Mouse (Mus musculus): ENCODE results near the gene Stat2.
"Not testable (repeated sequence)": the region's sequence is repeated elsewhere in the genome, so short reads cannot be mapped to it uniquely, and the experiment has no call there.

The Stat2 gene

DNA sequence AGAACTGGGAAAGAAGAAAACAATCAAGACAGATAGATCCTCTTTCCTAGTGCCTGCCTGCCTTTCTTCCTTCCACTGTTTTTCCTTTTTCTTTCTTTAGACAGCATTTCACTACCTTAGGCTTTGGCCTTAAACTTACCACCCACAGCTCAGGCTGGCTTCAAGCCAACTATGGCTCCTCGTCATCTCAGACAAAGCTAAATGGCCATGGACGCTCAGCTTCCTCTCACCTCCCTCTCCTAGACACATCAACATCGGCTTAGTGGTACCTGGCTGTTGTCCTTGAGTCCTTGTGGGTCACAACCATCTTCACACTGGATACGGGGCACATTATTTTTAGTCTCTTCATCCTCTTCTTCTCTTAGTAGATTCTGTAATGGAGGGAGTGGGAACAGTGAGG lies 26.9 kb downstream of the Stat2 start:
- intact Hi-C loops (cut with DNase I), result no loop called here

DNA sequence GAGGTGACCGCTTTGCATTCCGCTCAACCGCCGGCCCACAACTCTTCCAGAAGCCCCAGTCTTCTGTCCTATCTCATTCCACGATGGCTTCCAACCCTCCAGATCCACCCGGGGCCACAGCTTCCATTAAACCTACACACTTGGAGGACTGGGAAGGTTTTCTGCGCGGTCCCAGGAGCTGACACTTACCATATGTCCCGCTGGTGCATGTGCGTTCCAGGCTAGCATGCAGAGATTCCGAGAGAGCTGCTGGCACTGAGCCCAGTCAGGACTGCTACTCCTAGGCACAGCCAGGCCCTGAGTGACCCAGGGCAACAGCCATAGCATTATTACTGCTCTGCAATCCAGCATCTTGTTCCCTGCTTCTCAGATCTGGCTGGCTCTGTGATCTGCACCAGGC lies 27.3 kb downstream of the Stat2 start:
- intact Hi-C loops (cut with DNase I), result no loop called here

DNA sequence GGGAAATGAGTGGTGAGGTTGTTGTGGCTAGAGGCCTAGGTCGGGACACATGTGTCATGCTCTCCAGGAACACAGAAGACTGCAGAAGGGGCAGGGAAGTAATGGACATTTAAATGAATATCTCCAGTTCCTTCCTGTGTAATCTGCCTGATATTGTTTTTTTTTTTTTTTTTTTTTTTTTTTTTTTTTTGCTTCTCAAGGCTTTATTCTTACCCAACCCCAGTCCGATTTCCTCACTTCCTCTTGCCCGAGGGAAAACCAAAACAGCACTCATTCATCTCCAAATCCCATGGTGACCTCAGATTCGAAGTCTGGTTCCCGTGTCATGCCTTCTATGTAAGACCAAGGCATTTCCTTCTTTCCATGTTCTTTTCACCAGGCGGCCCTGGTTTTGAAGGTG lies 27.9 kb downstream of the Stat2 start:
- intact Hi-C loops (cut with DNase I), result no loop called here

DNA sequence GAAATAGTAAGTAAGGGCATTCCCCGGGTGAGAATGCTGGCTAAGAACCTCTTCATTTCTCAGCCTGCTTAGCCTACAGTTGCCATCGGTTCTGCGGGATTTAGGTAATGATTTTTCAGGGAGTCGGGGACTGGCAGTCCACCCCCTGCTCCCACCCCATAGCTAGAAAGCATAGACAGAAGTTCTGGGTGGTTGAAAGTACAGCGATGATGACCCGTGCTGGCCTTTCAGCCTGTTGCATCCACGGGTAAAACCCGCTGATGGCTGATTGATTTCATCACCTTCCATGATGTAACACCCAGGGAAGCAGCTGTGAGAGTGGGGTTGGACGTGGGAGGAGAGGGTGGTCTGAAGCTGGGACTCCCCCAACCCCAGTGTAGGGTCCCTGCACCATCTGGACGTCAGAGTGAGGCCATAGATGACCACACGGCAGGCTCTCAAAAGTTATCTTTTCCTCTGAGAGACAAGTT lies 28.4 kb downstream of the Stat2 start, which contains the start of gene Il23a:
Il23a (minus strand) TSS at position 51 of the 470 bp plus-strand sequence.
- intact Hi-C loops (cut with DNase I), result no loop called here

DNA sequence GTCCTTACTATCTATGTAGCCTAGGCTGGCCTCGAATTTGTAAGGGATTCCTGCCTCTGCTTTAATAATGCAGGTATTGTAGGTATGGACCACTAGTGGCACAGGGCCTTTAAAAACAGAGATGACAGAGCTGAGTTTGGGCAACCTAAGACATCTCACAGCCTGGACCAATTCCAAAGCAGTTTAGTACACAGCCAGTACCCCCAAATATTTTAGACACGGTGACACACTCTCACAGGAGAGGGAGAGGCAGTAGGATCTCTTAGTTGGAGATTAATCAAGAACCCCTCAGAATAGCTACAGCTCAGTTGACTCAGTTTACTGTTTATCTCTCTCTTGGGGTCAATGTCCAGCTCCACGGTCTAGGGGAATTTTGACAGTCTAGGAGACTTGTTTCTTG lies 32.0 kb downstream of the Stat2 start:
- intact Hi-C loops (cut with DNase I), result no loop called here

DNA sequence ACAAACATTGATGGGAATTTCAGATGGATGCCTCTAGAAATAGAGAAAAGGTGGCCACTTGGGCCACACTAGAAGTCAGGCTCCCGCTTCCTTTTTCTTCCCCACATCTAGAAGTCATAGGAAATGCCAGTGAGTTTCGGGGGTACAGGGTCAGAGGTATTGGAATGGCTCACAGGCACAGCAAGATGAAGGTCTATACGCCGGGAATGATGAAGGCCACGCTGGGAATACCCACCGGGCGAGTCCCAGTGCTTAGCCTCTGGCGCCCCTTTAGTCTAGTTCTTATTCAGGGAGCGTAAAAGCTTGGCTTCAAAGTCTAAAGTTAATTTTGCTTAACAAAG lies 32.4 kb downstream of the Stat2 start:
- intact Hi-C loops (cut with DNase I), result no loop called here

DNA sequence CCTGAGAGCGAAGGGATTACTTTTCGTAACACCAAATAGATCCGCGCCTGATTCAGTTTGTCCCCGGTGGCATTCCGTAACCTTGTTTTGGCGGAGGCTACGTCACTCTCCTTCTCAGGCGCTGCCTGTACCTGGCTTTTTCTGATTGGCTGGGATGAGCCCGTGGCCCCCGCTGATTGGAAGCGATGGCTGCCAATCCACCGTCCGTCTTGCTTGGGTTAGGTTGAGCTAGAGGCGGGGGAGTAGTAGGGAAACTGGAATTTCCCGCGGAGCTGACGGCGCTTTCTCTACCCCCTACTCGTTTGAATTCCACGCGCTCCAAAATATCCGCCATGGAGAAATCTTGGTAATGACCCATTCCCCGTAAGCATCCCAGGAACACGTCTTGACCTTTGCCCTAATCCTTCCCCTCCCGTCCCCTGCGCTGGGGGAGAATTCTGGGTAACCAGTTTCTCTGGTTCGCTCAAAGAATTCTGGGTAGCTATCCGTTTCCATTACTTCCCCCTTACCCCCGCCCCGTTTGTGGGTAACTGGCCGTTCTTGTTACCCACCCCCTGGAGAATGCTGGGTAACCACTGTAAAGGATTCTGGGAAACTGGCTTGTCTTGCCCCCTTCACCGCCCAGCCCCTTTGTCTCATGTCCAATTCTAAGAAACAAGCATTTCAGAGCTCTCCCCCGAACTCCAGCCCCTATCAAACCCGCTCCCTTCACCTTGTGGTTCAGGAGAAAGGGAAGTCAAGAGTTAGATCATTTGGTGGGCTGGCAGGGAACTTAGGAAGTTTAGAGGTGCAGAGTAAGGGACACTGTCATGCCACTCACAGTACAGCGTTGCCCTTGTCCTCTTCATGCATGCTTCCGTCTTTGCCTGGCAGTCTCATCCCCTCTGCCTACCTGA lies 33.0 kb downstream of the Stat2 start, which contains the start of gene Pan2:
Pan2 (plus strand) TSS at position 210 of the 896 bp plus-strand sequence.
- intact Hi-C loops (cut with DNase I), result no loop called here

DNA sequence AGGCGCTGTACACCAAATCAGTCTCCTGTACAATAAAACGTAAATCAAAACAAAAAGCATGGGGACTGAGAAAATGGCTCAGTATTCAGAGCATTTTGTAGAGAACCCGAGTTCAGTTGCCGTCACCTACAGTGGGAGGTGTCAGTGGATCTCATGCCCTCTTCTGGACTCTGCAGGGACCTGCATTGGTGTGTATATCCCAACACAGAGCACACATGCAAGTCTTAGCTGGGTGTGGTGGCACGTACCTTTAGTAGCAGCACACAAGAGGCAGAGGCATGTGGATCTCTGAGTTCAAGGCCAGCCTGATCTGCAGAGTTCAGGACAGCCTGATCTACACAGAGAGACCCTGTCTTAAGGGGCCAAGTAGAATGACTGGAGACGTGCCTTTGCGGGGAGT lies 39.3 kb downstream of the Stat2 start:
- intact Hi-C loops (cut with DNase I), result no loop called here

DNA sequence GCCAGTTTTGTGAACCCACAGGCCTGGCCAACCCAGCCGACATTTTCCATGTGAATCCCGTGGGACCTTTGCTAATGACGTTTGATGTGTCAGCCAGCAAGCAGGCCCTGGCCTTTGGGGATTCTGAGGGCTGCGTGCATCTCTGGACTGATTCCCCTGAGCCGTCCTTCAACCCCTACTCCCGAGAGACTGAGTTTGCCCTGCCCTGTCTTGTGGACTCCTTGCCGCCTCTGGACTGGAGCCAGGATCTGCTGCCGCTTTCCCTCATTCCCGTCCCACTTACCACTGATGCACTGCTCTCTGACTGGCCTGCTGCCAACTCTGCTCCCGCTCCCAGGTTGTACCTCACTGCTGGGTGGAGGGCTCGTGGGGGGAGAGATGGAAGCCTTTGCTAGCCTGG lies 39.8 kb downstream of the Stat2 start:
- intact Hi-C loops (cut with DNase I), result no loop called here

DNA sequence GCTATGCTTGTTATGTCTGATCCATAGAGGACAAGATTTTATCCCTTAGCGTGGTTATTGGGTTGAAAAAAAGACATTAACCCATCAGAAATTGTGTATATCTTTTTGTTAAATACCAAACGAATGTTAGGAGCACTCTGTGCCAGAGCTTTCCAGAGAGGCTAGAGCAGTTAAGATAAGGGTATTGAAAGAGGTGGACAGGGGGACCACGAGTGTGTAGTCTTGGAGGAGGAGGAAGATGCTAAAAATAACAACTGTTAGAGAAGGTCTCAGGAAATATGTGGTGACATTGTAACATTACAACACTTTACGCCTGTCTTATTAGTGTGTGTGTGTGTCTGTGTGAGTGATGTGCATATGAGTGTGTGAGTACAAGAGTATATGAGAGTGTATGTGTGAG lies 40.5 kb downstream of the Stat2 start:
- intact Hi-C loops (cut with DNase I), result no loop called here

DNA sequence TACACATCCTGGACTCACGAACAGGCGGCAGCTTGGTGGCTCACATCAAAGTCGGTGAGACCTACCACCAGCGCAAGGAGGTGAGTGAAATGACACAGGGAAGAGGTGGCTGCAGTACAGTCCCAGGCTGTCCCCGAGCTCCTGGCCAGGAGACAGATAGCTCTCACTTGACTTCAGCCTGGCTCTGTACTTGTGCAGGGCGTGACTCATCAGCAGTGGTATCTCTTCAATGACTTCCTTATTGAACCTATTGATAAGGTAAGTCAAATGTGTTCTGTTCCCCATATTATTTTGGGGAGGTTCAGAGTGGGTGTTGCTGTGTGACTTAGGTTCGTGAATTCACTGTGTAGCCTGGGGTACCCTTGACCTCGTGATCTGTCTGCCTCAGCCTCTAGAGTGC lies 45.2 kb downstream of the Stat2 start:
- intact Hi-C loops (cut with DNase I), result no loop called here

DNA sequence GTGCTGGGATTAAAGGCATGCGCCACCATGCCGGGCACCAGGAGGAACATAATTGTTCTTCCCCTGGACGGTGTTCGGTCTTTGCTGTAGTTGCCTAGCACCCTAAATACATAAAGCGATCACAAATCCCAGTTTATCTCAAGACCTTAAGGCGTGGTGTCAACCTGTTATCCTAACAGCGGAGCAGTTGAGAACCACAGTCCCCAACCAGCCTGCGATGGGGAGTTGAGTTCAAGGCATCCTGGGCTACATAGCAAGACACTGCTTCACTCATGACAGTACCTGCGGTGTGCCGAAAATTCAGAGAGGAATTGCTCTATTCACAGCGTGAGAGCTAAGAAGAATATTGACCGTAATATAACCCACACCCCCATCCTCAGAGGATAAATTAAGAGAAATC lies 51.3 kb downstream of the Stat2 start:
- intact Hi-C loops (cut with DNase I), result no loop called here

DNA sequence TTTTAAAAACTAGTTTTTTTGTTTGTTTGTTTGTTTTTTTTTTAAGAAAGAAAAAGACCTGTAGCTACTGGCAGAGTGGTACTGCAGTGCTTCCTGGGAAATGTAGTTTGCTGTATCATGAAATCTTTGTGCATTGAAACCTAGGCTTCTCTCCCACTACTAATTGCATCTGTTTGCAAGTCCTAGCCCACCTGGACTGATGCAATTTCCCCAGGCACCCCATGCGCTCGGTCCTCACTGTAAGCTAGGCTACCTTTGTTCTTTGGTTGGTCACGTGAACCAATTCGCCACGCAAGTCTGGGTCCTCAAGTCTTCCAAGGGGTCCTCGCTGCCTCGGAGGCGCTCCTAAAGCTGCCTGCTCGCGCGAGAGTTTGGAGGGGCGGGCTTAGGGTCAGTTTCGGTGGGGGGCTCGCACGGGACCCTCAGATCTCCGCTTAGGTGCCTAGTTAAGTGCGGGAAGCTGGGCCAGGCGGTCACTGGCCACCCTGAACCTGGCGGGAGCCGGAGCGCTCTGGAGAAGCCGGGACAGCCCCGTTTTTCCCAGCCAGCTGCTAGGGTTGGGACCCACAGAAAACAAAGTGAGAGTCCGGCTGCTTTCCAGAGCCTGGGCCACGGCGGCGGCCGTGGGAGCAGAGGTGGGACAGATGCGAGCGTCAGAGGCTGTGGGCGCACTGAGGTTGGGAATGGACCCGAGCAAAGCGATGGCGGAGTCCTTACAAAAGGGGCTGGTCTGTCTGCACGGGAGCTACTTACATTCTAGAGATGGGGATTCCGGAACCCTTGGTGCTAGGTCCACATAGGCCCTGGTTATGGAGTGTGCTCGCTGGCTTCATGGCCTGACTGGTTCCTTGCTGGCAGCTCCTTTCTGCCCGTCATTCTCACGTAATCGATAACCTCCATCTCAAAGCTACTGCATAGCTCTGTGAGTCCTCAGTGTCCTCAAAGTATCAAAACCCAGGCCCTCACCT lies 52.1 kb downstream of the Stat2 start, which contains the start of gene Cnpy2:
Cnpy2 (plus strand) TSS at position 319 of the 968 bp plus-strand sequence.
- intact Hi-C loops (cut with DNase I), result no loop called here

DNA sequence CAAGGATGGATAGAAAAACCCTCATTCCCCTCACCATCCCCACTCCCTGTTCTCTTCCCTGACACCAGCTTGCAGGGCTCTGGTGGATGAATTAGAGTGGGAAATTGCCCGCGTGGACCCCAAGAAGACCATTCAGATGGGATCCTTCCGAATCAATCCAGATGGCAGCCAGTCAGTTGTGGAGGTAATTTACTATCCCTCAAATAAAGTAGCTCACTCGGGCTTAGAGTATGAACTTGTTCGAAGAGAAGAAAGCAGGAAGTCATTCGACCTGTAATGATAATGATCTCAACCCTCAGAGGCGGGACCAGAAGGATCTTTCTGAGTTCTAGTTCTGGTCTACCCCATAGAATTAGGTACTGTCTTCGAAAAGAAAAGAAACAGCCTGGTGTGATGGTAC lies 53.2 kb downstream of the Stat2 start:
- intact Hi-C loops (cut with DNase I), result no loop called here

DNA sequence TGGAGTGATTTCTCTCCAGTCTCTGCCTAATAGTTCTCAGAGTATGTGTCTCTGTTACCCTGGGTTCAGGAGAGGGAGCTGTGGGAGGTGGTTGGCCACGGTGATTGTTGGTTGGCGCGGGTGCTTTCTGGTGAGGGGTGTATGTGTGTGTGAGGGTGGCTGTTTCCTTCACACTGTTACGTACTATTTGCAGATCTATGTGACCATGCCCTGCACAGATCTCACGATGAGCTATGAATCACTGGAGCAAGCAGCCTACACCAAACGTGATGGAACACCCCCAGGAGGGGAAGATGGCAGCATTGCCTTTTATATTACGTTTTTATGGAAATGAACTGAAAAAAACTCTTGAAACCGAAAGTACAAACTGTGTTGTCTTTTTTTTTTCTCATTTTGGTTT lies 56.5 kb downstream of the Stat2 start:
- intact Hi-C loops (cut with DNase I), result no loop called here

DNA sequence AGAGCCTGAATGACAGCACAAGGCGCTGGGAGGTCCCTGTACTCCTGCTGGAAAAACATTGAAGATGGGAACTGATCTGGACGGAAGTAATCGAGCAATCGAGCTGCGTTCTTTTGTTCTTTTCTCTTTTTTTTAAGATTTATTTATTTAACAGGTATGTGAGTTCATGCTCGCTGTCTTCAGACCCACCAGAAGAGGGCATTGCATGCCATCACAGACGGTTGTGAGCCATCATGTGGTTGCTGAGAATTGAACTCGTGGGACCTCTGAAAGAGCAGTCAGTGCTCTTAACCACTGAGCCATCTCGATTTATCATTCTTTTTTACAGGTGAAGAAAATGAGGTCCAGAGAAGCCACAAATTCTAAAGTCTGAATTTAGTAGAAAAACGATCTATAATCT lies 57.3 kb downstream of the Stat2 start:
- intact Hi-C loops (cut with DNase I), result no loop called here

DNA sequence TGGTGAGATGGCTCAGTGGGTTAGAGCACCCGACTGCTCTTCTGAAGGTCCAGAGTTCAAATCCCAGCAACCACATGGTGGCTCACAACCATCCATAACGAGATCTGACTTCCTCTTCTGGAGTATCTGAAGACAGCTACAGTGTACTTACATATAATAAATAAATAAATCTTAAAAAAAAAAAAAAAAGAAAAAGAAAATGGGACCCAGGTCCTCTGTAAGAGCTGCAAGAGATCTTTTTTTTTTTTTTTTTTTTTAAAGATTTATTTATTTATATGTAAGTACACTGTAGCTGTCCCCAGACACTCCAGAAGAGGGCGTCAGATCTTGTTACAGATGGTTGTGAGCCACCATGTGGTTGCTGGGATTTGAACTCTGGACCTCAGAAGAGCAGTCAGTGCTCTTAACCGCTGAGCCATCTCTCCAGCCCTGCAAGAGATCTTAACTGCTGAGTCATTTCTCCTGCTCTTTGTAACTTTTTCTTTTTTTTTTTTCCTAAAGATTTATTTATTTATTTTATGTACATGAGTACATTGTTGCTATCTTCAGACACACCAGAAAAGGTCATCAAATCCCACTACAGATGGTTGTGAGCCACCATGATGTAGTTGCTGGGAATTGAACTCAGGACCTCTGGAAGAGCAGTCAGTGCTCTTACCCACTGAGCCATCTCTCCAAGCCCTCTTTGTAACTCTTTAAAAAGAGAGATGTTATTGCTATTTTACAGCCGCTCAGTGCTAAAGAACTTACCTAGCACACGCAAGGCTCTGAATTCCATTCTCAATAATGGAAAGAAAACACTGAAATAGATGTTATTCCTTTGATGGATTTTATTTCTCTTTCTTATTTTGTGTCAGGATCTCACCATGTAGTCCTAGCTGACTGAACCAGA lies 62.2 kb downstream of the Stat2 start:
- intact Hi-C loops (cut with DNase I), result not testable (repeated sequence)

DNA sequence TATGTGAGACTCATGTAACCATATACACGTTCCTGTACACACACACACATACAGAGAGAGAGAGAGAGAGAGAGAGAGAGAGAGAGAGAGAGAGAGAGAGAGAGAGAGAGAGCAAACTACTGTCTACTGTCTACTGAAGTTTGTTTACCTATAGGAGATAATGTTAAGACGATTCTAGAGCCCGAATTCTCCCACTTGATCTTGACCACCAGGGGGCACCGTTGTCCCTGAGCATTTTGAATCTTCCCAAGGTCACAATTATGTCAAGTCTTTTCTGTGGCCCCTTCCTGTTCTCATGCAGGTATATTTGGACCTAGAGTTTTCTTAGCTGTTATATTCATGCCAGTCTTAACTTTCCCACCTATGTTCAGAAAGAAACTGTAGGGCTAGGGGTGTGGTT lies 65.2 kb downstream of the Stat2 start:
- intact Hi-C loops (cut with DNase I), result loop anchor here (5.0 kb wide), 2 partner anchors 37 to 122 kb away; partner anchors contain the start of gene Smarcc2

DNA sequence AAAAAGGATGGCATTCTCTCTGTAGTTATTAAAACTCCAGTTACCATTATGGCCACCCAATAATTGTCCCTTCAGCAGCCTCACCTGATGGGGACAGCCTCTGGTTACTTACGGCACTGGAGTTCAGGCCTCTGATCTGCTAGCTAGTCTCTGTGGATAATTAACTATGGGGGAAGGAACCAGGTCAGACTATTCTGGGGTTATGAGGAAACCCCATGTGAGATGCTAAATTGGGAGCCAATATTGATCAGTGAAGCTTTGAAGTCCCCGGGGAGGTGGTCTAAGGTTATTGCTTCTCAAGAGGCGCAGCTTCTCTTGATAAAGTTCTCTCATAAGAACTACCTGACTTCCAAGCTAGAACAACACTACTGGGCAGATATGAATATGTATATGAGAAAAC lies 65.8 kb downstream of the Stat2 start:
- intact Hi-C loops (cut with DNase I), result loop anchor here (5.0 kb wide), 2 partner anchors 36 to 121 kb away; partner anchors contain the start of gene Smarcc2

DNA sequence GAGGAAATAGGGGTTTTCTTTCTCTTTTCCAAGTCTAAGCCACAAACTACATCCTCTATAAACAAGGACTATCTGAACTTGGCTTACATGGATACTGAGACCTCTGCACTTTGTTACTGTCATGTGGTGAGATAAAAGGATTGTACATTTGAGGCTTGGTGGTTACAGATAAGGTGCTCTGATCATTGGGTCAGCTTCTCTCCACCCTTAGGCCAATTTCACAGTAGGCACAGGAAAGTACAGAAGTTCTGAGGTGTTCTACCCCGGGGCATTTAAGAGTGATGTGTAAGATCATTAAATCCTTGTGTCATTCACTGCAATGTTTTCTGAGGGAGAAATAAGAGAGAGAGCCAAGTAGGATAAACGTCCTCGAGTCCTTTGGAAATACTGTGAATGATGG lies 66.2 kb downstream of the Stat2 start:
- intact Hi-C loops (cut with DNase I), result loop anchor here (5.0 kb wide), 2 partner anchors 36 to 121 kb away; partner anchors contain the start of gene Smarcc2
